ENCODE assay signal across 28 mouse cellular contexts in genomic region chr8:49159318-49159717, GRCm38 (mm10).
DNase-seq lines count a peak whose midpoint lies in the region; ATAC-seq and TF ChIP-seq lines count a peak whose summit lies in the region.
"Had no signal": no experiment of that assay in that cellular context is flagged by ENCODE, and none has a peak within 500 bp of the region (broad histone marks: within the 10 kb centered on the region; RNA-seq: fewer than 3 reads in every experiment).

No protein-coding gene starts in this region.

- H3K4me2 ChIP-seq in embryonic facial prominence, embryonic 14.5 days (ENCODE audit: low read depth, low read length) = no peak overlapping the region
- H3K4me2 ChIP-seq in intestine, postnatal 0 days (replicated peaks; ENCODE audit: low read depth) = no peak overlapping the region
- H3K4me2 ChIP-seq: embryonic facial prominence, embryonic 13.5 days; heart, embryonic 12.5 days; heart, embryonic 15.5 days; hindbrain, embryonic 13.5 days; intestine, embryonic 15.5 days had no signal

- no peak overlapping the region for H3K27ac ChIP-seq in embryonic facial prominence, embryonic 14.5 days (replicated peaks; ENCODE audit: low read depth, low read length)
- no peak overlapping the region for H3K27ac ChIP-seq in embryonic facial prominence, embryonic 10.5 days (replicated peaks)
- peak overlapping the region; percentile 40; the same call in 1 of the 2 replicates for H3K27ac ChIP-seq in embryonic fibroblast, embryonic 13.5 days (ENCODE audit: insufficient read depth, low read length)
- no peak overlapping the region for H3K27ac ChIP-seq in intestine, postnatal 0 days (ENCODE audit: low read depth, low read length)
- H3K27ac ChIP-seq: embryonic facial prominence, embryonic 13.5 days; heart, embryonic 15.5 days; hindbrain, embryonic 10.5 days; hindbrain, embryonic 13.5 days; intestine, embryonic 15.5 days had no signal

- H3K4me3 ChIP-seq in embryonic facial prominence, embryonic 14.5 days (ENCODE audit: low read depth, low read length) = no peak overlapping the region
- no peak overlapping the region for H3K4me3 ChIP-seq in embryonic facial prominence, embryonic 10.5 days
- no peak overlapping the region for H3K4me3 ChIP-seq in embryonic fibroblast, embryonic 13.5 days (ENCODE audit: insufficient read depth, low read length)
- H3K4me3 ChIP-seq in intestine, postnatal 0 days (ENCODE audit: low read depth, low read length) = no peak overlapping the region
- H3K4me3 ChIP-seq: embryonic facial prominence, embryonic 13.5 days; heart, embryonic 12.5 days; heart, embryonic 15.5 days; hindbrain, embryonic 10.5 days; hindbrain, embryonic 13.5 days; intestine, embryonic 15.5 days had no signal

- TF ChIP-seq CTCF in embryonic fibroblast, embryonic 13.5 days (IDR thresholded peaks at IDR 0.05; ENCODE audit: borderline replicate concordance, insufficient read depth, low read length) = no peak
- TF ChIP-seq CTCF in intestine, postnatal 0 days (IDR thresholded peaks at IDR 0.05; ENCODE audit: low read depth) = no peak

- H3K9me3 ChIP-seq in embryonic facial prominence, embryonic 14.5 days (ENCODE audit: control insufficient read depth, low read length) = no peaks in the 10 kb centered on the region
- H3K9me3 ChIP-seq in embryonic facial prominence, embryonic 10.5 days = no peaks in the 10 kb centered on the region
- no peaks in the 10 kb centered on the region for H3K9me3 ChIP-seq in intestine, postnatal 0 days (ENCODE audit: control insufficient read depth)
- H3K9me3 ChIP-seq: embryonic facial prominence, embryonic 13.5 days; G1E; heart, embryonic 12.5 days; heart, embryonic 15.5 days; hindbrain, embryonic 10.5 days; hindbrain, embryonic 13.5 days; intestine, embryonic 15.5 days had no signal

- no peak for TF ChIP-seq POLR2A in embryonic fibroblast, embryonic 13.5 days (IDR thresholded peaks at IDR 0.05; ENCODE audit: low read depth, low read length)

- H3K27me3 ChIP-seq in embryonic facial prominence, embryonic 14.5 days (replicated peaks; ENCODE audit: control insufficient read depth, insufficient read depth, low read length) = no peaks in the 10 kb centered on the region
- H3K27me3 ChIP-seq in embryonic facial prominence, embryonic 10.5 days (replicated peaks; ENCODE audit: low read depth, poor library complexity, severe bottlenecking) = no peaks in the 10 kb centered on the region
- no peaks in the 10 kb centered on the region for H3K27me3 ChIP-seq in intestine, postnatal 0 days (replicated peaks; ENCODE audit: control insufficient read depth, insufficient read depth, low read length)
- H3K27me3 ChIP-seq: CH12.LX; embryonic facial prominence, embryonic 13.5 days; heart, embryonic 12.5 days; heart, embryonic 15.5 days; hindbrain, embryonic 13.5 days; intestine, embryonic 15.5 days had no signal

- peaks cover 3% of the 10 kb centered on the region; the same call in 1 of the 2 replicates for H3K4me1 ChIP-seq in embryonic facial prominence, embryonic 14.5 days (ENCODE audit: control insufficient read depth, insufficient read depth, low read length)
- no peaks in the 10 kb centered on the region for H3K4me1 ChIP-seq in embryonic facial prominence, embryonic 10.5 days
- H3K4me1 ChIP-seq in embryonic fibroblast, embryonic 13.5 days (ENCODE audit: control insufficient read depth, insufficient read depth, low read length) = no peaks in the 10 kb centered on the region; the same call in 1 of the 2 replicates
- H3K4me1 ChIP-seq in intestine, postnatal 0 days (replicated peaks; ENCODE audit: control insufficient read depth, insufficient read depth, low read length) = no peaks in the 10 kb centered on the region
- H3K4me1 ChIP-seq: embryonic facial prominence, embryonic 13.5 days; heart, embryonic 12.5 days; heart, embryonic 15.5 days; hindbrain, embryonic 10.5 days; intestine, embryonic 15.5 days had no signal

- DNase-seq in embryonic facial prominence, embryonic 14.5 days (ENCODE audit: low spot score) = peak; percentile 59
- DNase-seq in embryonic facial prominence, embryonic 10.5 days (ENCODE audit: low spot score) = no peak
- peak; percentile 3 to 20 for DNase-seq in left cerebral cortex, postnatal 25 days (ENCODE audit: low spot score in 2 of 2)
- no peak for DNase-seq in left cerebral cortex, adult 8-10 months (ENCODE audit: low spot score in 2 of 2)
- DNase-seq: adrenal gland, postnatal 10 days; adrenal gland, postnatal 36 days; B cell, adult 2 months; cerebellum, adult 11 months; cerebellum, adult 2 months; cerebellum, adult 9-11 months; cerebellum, postnatal 25 days; gastrocnemius, postnatal 25 days; heart, adult 18-20 months; heart, postnatal 10 days; heart, postnatal 36 days had no signal

- 47% methylated on average over 4 of the region's 4 CpGs for WGBS in embryonic facial prominence, embryonic 14.5 days
- 83% methylated on average over 4 of the region's 4 CpGs for WGBS in embryonic facial prominence, embryonic 10.5 days
- 77% methylated on average over 4 of the region's 4 CpGs for WGBS in intestine, postnatal 0 days

- intact Hi-C loops in left cerebral cortex, postnatal 25 days (cut with DNase I) = no loop called here

- no peak overlapping the region for H3K9ac ChIP-seq in embryonic facial prominence, embryonic 14.5 days (ENCODE audit: low read depth, low read length)
- no peak overlapping the region for H3K9ac ChIP-seq in intestine, postnatal 0 days (ENCODE audit: low read depth, low read length)
- H3K9ac ChIP-seq: embryonic facial prominence, embryonic 13.5 days; heart, embryonic 12.5 days; heart, embryonic 15.5 days; hindbrain, embryonic 13.5 days; intestine, embryonic 15.5 days had no signal

- ATAC-seq in embryonic facial prominence, embryonic 14.5 days (ENCODE audit: low read depth) = no peak
- no peak for ATAC-seq in intestine, postnatal 0 days
- ATAC-seq: forebrain, embryonic 14.5 days; hindbrain, embryonic 16.5 days; intestine, embryonic 15.5 days; Patski had no signal

- H3K36me3 ChIP-seq in embryonic facial prominence, embryonic 14.5 days (ENCODE audit: control insufficient read depth, insufficient read depth, low read length) = no peaks in the 10 kb centered on the region
- no peaks in the 10 kb centered on the region for H3K36me3 ChIP-seq in embryonic facial prominence, embryonic 10.5 days (replicated peaks)
- no peaks in the 10 kb centered on the region for H3K36me3 ChIP-seq in intestine, postnatal 0 days (ENCODE audit: control insufficient read depth, insufficient read depth)
- H3K36me3 ChIP-seq: embryonic facial prominence, embryonic 13.5 days; G1E; heart, embryonic 12.5 days; heart, embryonic 15.5 days; hindbrain, embryonic 10.5 days; hindbrain, embryonic 13.5 days; intestine, embryonic 15.5 days had no signal

Comparison
In these comparisons a context has a peak if more than half of its experiments do, and no peak if none do; other contexts are left out.
1. DNase-seq: peak in embryonic facial prominence, embryonic 14.5 days (single experiment) and left cerebral cortex, postnatal 25 days (2 of 2); none in embryonic facial prominence, embryonic 10.5 days (single experiment) and left cerebral cortex, adult 8-10 months (0 of 2).